Mouse (Mus musculus): ENCODE measurements around the gene 6030468B19Rik. TPM values are rescaled to one million over a fixed set of nuclear protein-coding genes. Genes with fewer than 3 reads are reported as not detected.

The 6030468B19Rik gene
- total RNA-seq (2015; ENCODE audit: low replicate concordance) (12.7 and 28.6 TPM in 2 replicates), total RNA-seq (2017; ENCODE audit: low replicate concordance) (10.6 and 16.1 TPM in 2 replicates)

DNA sequence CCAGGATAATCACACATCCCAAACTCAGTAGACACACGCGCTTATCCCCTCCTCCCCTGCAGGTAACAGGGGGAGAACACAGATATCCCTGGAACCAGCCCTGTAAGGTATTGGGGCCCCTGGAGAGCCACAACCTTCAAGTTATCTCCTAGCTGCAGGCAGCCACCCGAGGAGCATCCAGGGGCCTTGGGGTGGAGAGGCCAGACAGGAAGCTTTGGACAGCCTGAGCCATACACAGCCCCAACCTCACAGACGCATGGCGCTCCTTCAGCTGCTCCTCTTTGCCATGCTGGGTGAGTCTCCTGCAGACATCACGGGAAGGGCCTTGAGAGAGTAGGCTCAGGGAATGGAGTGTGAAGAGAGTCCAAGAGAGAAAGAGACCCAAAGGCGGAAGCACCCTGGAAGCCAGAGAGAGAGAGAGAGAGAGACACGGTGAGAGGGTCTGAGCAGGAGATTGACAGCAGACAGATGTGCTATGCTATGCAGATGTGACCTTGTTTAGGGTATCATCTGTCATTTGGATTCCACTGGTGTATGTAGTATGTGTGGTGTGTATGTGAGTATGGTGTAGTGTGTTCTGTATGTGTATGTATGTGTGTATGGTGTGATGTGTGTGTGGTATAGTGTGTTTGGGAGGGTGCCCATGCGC is at the start of gene 6030468B19Rik:
6030468B19Rik (plus strand) TSS at position 150 of the 649 bp plus-strand sequence.
- ATAC-seq (replicated peaks; ENCODE audit: low FRiP score, poor library complexity, severe bottlenecking) = peak; percentile 86

DNA sequence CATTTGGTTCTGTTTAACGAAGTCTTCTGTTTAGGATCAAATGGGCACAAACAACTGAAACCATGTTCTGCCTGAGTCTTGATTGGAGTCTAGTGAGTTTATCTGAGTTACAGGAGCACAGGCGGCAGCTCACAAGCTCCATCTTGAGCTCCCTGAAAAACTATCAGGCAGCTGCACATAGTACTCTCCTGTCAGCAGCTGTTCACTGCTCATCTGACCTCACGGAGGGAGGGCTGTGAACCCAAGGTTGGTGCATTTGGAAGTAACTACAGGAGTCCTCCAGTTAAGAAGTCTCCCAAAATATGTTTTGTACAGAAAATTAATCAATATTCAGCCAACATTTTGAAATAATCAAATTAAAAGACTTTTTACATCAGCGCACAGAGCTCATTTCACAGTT is 48.8 kb upstream of the 6030468B19Rik start:
- ATAC-seq (replicated peaks; ENCODE audit: low FRiP score, poor library complexity, severe bottlenecking) = no peak

DNA sequence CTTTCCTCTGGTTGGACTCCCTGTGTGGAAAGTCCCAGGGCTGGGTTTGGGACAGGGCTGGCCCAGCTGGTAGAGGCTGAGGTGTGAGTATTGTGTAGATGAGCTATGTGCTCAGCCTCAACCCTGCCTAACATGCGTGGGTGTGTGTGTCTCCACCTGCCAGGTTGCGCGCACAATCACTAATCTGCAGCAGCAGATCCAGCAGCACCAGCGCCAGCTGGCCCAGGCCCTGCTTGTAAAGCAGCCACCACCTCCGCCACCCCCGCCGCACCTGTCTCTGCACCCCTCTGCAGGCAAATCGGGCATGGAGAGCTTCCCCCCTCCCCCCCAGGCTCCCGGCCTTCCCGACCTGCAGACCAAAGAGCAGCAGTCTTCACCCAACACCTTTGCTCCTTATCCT is 48.0 kb upstream of the 6030468B19Rik start:
- ATAC-seq (replicated peaks; ENCODE audit: low FRiP score, poor library complexity, severe bottlenecking) = no peak

DNA sequence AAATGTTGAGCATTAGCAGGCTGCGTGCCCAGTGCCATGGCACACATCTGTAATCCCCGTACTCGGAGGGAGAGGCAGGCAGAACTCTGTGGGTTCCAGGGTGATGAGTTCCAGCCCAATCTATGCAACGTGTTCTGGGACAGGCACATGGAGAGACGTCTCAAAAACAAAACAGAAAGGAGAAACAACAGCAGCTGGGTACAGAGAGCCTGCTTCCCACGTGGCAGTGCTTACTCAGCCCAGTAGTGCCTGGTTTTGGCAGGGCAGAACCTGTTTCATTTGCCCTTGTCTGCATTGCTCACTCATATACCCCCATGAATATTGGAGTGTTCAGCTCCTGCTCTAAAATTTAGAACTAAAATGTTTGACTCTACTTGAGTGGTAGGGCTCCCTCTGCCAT is 45.9 kb upstream of the 6030468B19Rik start:
- no peak for ATAC-seq (replicated peaks; ENCODE audit: low FRiP score, poor library complexity, severe bottlenecking)

DNA sequence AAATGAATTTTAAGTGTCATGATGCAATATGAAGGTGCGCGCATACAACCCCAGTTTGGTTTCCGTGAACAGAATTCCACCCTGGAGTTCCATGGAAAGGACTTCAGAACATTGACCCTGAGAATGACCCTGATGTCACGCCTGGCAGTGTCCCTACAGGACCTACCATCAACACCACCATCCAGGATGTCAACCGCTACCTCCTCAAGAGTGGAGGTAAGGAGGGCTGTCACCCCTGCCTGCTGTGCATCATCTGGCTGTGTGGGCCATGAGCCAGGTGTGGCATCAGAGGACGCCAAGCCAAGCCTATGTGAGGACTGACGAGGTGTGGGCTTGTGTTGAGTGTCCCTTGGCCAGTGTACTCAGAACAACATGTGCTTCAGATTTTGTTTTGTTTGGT is 41.6 kb upstream of the 6030468B19Rik start:
- no peak for ATAC-seq (replicated peaks; ENCODE audit: low FRiP score, poor library complexity, severe bottlenecking)

DNA sequence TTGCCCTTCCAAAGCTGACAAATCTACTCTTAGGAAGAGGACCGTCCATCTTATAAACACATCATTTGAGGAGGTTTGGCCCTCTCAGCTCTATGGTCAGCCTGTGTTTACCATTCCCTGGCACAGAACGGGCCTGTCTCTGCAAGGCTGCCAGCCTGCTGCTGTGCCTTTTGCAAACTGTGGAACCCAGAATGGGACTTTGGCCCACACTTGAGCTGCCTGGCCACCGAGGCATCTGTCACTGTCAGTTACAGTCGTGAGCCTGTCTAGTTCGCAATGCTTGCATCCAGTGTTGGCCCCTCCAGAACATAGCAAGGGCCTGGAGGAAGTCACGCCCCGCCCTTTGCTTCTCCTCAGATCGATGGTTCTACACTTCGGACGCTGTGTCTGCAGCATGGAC is 38.2 kb upstream of the 6030468B19Rik start:
- ATAC-seq (replicated peaks; ENCODE audit: low FRiP score, poor library complexity, severe bottlenecking) = no peak

DNA sequence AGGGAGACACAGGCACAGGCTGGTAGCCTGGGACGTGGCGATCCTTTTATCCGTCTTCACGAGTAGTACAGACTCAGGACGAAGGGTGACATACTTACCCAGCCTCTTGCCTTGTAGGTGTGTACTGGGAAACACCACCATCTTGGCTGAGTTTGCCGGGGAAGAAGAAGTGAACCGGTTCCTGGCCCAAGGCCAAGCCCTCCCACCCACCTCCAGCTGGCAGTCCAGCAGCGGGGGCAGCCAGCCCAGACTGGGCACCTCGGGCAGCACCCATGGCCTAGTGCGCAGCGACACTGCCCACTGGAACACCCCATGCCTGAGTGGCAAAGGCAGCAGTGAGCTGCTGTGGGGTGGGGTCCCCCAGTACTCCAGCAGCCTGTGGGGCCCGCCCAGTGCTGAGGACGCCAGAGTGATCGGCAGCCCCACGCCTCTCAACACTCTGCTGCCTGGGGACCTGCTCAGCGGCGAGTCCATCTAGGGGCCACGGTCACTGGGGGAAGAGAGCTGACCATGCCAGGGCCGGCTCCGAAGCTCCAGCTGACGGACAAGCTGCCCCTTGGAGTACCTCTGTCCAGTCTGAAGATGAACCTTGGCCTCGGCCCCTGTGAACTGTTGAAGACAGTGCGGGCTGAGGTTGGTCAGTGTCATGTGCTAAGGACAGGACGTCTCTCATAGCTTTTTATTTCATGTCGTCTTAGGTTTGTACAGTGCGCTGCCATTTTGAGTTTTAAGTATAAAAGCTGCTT is 36.9 kb upstream of the 6030468B19Rik start:
- ATAC-seq (replicated peaks; ENCODE audit: low FRiP score, poor library complexity, severe bottlenecking) = no peak

DNA sequence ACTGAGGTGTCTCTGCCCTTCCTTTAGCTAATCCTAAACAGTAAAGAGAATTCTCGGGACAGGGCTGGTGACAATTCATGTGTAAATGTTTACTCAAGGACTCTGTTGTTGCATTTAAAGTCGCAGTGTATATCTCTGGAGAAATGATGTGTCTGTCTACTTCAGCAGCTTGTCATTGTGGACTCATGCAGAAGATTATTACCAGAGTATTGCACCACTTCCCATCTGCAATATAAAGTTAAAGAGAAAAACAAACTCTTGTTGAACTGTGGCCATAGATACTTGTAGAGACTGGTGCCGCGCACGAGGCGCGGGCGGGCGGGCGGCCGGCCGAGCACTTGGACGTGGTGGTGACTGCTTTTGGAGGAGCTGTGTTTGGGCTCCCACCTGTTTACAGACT is 35.7 kb upstream of the 6030468B19Rik start:
- no peak for ATAC-seq (replicated peaks; ENCODE audit: low FRiP score, poor library complexity, severe bottlenecking)

DNA sequence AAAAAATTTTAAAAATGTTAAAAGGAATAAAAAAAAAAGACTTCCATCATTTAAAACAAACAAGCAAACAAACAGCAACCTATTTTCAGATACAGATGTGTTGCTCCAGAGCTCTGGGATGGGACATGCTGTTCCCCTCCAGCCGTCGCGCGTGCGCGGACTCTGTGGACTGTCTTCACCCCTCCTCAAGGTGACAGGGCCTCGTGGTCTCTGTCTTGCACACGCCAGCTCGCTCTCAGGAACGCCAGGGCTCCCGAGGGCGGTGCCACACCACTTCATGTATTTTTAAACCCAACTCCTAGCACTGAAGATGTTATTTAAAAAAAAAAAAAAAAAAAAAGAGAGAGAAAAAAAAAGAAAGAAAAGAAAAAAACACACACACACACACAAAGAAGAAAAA is 35.2 kb upstream of the 6030468B19Rik start:
- ATAC-seq (replicated peaks; ENCODE audit: low FRiP score, poor library complexity, severe bottlenecking) = no peak

DNA sequence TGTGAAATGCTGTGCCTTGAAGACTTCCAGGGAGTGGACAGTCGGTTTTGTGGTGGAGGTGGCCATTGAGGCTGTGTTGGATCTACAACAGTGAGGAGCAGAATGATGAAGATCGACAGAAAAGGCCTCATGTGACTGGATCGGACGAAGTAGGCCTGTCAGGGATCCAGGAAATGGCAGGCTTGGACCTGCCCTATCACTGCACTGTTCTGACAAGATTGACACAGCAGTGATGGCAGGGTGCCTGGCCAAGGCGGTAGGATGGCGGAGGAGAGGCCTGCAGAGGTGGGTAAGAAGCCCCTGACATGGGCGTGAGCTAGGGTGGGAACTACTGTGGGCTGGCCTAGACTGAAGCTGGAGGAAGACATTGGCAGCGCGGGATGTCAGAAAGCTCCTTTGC is 33.1 kb upstream of the 6030468B19Rik start:
- ATAC-seq (replicated peaks; ENCODE audit: low FRiP score, poor library complexity, severe bottlenecking) = no peak

DNA sequence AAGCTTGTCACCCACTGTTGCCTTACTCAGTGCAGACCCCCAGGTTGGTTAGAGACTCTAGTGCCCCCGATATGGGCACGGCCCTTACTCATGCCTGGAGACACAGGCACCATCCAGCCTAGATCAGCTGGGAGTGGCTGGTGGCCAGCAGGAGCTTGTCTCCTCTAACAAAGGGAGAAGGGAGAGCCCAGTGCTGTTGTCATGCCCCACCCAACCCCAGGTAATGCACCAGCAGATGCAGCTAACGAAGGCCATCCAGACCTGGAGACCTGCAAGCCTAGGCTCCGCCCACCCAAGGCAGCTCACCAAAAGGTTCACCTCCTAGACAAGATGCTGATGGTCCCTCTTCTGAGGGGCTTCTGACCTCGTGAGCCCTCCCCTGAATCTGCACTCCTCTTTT is 32.1 kb upstream of the 6030468B19Rik start:
- no peak for ATAC-seq (replicated peaks; ENCODE audit: low FRiP score, poor library complexity, severe bottlenecking)

DNA sequence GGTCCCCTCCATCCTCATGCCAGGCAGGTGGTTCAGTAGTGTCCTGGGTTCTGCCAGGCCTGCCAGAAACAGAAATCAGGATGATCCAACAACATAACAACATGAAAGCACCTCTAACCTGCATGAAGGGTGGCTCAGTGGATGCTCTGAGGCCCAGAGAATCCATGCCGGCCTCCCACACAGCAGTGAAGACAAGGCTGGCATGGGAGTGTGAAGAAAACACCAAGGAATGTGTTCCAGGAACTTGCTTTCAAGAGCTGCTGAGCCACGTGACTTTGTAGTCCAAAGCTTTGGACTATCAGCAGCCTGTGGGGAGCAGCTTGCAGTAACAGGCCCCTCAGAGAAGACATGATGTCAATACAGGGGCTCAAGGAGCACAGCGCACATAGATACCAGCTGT is 31.2 kb upstream of the 6030468B19Rik start:
- no peak for ATAC-seq (replicated peaks; ENCODE audit: low FRiP score, poor library complexity, severe bottlenecking)

DNA sequence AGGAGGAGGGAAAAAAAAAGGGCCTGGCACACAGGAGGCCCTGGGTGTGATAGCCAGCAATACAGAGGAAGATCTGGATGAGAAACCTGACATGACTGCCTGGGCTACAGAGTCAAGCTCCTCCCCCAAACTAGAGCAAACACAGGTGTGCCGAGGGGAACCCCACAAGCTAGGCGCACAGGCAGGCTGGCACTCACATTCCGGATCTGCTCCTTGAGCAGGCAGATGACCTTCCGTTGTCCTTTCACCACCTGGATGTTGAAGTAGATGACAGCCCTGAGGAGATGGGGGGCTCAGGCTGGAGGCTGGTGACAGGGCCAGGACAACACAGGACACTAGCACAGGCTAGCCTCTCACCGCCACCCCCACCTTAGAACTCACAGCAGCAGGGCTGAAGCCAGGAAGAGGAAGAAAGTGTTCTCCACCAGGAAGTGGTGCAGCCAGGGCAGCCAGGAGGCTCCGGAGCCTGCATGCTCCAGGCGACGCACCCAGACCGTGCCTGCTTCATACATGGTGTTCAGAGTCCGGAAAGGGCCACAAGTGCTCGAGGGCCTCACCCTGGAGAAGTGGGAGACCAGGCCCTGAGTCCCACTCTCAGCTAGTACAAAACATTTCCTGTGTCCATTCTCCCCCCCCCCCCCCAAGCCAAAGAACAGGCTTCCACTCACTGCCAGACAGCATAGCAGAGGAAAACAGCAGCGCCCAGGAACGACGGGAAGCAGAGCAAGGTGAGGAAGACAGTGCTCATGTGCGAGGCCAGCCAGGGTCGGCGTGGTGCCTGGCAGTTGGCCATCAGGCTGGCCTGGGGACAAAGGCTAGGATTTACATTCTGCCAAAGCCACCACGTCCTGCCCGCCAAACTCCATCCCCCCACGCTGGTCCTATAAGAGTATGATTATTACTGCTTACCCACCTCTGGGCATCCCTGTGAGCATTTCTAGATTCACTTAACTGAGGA is 28.5 kb upstream of the 6030468B19Rik start:
- no peak for ATAC-seq (replicated peaks; ENCODE audit: low FRiP score, poor library complexity, severe bottlenecking)

DNA sequence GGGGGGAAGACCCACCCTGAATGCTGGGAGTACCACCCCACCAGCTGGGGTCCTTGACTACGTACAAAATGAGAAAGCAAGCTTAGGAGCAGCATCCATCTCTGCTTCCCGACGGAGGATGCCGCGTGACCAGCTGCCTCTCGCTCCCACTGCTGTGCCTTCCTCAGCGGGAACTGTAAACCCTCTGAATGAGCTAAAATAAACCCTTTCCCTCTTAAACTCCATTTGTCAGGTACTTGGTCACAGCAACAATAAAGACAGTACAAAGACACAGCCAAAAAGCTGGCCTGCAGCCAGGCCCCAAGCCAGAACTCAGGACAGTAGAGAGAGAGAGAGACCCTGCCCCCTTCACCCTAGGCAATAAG is 27.8 kb upstream of the 6030468B19Rik start:
- ATAC-seq (replicated peaks; ENCODE audit: low FRiP score, poor library complexity, severe bottlenecking) = no peak

DNA sequence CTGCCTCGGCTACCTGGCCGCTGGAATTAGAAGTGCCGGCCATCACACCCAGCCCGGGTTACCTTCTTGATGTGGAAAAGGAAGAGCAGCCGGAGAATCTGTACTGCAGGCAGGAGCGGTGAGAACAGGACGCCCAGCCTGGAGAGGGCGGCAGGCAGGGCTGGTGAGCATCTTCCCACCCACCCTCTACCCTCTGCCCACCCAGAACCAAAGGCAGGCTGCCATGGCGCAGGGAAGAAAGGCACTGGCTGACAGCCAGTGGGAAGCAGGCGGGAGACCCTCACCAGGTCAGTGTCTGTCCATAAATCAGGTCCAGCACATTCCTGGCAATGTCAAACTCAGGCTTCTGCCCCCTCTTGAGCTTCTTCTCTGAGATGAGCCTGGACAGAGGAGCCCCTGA is 27.1 kb upstream of the 6030468B19Rik start:
- no peak for ATAC-seq (replicated peaks; ENCODE audit: low FRiP score, poor library complexity, severe bottlenecking)

DNA sequence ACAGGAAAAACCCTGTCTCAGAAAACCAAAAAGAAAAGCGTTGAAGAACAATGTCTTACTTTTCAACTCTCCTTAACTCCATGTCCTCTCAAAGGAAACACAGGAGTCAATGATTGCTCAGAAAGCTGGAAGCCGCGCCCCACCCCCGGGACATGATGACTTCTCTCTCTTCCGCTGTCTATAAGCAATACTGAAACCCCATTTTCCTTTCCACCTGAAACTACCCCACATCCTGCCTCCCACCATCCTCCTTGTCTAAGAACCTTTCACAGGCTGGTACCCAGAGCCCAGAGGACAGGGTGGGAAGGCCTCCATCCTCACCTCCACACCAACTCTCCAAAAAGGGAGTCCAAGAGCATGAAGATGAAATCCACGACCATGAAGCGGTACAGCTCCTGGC is 25.1 kb upstream of the 6030468B19Rik start:
- no peak for ATAC-seq (replicated peaks; ENCODE audit: low FRiP score, poor library complexity, severe bottlenecking)

DNA sequence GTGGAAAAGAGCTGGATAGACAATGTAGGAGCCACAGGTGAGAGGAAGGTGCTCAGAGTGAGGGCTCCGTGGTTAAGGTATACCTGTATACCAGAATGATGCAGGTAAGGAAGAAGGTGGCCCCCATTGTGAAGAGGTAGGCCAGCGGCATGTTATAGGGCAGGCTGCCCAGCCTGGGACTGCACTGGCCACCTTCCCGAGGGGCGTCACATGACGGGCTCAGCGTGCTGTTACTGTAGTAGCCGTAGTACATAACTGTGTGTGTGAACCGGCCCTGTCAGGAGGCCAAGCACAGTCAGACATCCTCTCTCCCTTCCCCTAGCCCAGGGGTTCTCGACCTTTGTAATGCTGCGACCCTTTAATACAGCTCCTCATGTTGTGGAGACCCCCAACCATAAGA is 22.5 kb upstream of the 6030468B19Rik start:
- no peak for ATAC-seq (replicated peaks; ENCODE audit: low FRiP score, poor library complexity, severe bottlenecking)

DNA sequence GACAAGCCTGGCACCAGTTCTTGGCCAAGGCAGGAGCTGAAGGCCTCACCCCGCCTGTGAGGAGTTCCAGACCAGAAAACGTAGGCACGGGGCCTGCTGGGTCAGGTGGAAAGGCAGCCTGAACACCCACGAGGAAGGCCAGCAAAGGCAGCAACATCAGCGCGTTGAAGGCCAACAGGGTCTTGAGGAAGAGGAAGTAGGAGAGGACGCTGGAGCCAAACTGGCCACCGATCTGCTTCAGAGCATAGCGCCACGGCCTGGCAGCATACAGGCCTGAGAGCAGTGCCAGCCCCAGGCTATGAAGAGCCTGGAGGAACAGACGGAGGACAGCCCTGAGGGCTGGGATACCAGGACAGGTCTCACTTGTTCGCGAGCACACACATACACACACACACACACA is 21.9 kb upstream of the 6030468B19Rik start:
- ATAC-seq (replicated peaks; ENCODE audit: low FRiP score, poor library complexity, severe bottlenecking) = no peak

DNA sequence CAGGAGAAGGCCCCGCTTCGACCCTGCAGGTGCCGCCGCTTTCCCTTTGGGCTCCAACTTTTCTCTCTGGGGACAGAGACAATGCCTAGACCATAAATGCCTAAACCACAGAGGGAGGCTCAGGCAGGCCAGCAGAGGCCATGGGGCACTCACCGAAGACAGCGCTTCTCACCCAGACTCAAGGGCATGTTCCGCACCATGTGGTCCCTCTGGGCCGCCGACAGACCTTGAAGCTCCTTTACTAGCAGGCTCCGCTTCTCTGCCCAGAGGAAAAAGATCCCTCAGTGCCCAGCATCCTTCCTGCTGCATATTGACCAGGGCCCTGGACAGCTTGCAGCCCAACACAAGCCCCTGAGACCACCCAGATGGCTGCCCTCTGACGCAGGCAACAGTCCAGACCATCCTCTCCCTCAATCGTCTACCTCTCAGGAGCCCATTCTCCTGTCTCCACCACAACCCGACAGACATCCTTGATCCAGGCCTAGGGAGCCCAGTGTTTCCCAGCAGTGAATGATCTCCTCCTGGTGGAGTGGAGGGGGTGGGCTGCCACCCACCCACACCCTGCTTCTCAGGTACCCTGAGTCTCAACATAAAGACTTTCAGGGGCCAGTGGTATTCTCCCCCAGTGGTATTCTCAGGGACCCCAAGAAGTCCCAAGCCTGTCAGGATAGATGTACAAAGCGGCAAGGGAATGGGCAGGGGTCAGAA is 21.2 kb upstream of the 6030468B19Rik start:
- no peak for ATAC-seq (replicated peaks; ENCODE audit: low FRiP score, poor library complexity, severe bottlenecking)

DNA sequence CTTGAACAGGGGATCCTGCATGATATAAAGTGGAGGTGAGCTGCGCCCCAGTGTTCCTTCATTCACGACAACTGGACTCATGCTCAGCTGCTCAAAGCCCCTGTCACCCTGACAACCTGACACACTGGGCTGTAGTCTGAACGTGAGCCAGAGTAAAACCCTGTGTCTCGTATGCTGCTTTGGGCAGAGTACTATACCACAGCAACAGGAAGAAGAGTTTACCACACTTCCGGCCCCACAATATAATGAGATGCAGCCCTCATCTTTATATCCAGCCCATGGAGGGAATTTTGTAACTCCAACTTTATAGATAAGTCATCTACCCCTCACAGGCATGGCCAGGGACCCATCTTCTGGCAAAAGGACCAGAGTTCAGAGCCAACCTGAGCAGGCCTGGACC is 20.3 kb upstream of the 6030468B19Rik start:
- ATAC-seq (replicated peaks; ENCODE audit: low FRiP score, poor library complexity, severe bottlenecking) = no peak
